Mouse (Mus musculus) C2C12 (cell line): ENCODE results near the gene Ncor1. TPM values are rescaled to one million over a fixed set of nuclear protein-coding genes. Genes with fewer than 3 reads are reported as not detected.

Experiments
- H3K27me3 ChIP-seq: one replicate; pipeline ENCODE4 v1.6.1; 2011; ENCODE audit not compliant: control insufficient read depth, insufficient read depth, insufficient read length
- H3K36me3 ChIP-seq: one replicate; pipeline ENCODE4 v1.6.1; 2011; ENCODE audit not compliant: control insufficient read depth, insufficient read depth
- H3K4me3 ChIP-seq: one replicate; pipeline ENCODE4 v1.5.1; 2011; ENCODE audit warnings: mild to moderate bottlenecking, control low read depth; ENCODE audit not compliant: poor library complexity, insufficient read depth, severe bottlenecking
- H3K79me2 ChIP-seq: one replicate; pipeline ENCODE4 v1.6.1; 2011; ENCODE audit not compliant: control insufficient read depth, insufficient read depth
- H3K79me3 ChIP-seq: one replicate; pipeline ENCODE4 v1.6.1; 2011; ENCODE audit warnings: low read depth, control low read depth
- H3ac ChIP-seq: one replicate; pipeline ENCODE3; 2011; ENCODE audit warnings: low read depth; ENCODE audit not compliant: control insufficient read depth, insufficient read length
- CEBPB ChIP-seq: IDR thresholded peaks from one replicate; pipeline ENCODE4 v1.6.1; 2011; ENCODE audit warnings: low read depth, mild to moderate bottlenecking, control low read depth, moderate library complexity
- CTCF ChIP-seq: IDR thresholded peaks from one replicate; pipeline ENCODE4 v1.5.1; 2011; ENCODE audit not compliant: control insufficient read depth, insufficient read depth, insufficient read length
- FOSL1 ChIP-seq: IDR thresholded peaks from one replicate; pipeline ENCODE4 v1.8.0; 2011; ENCODE audit warnings: mild to moderate bottlenecking, low read length; ENCODE audit not compliant: poor library complexity, insufficient read depth, severe bottlenecking
- MAX ChIP-seq: IDR thresholded peaks from one replicate; pipeline ENCODE4 v1.6.1; 2011; ENCODE audit warnings: mild to moderate bottlenecking, control low read depth
- MYOD1 ChIP-seq: IDR thresholded peaks from one replicate; pipeline ENCODE4 v1.6.1; 2011; ENCODE audit warnings: low read depth; ENCODE audit not compliant: control insufficient read depth, insufficient read length
- MYOG ChIP-seq: IDR thresholded peaks from one replicate; pipeline ENCODE4 v1.6.1; 2011; ENCODE audit not compliant: control insufficient read depth, insufficient read length; ENCODE audit errors: extremely low read depth
- USF1 ChIP-seq: IDR thresholded peaks from one replicate; pipeline ENCODE4 v1.6.1; 2011; ENCODE audit warnings: low read depth, mild to moderate bottlenecking, control low read depth, moderate library complexity
- polyA plus RNA-seq: library from polyadenylated mRNA; unstranded; fragments of >200 nt; fragmentation: generic; extraction: Trizol; gene quantifications from one replicate; pipeline ENCODE4 v1.2.1, GENCODE M21; 2012; ENCODE audit warnings: missing spikeins

Gene Ncor1
- polyA plus RNA-seq, 1 experiment, result 33.6 TPM

- no peaks in the 10 kb centered on the region for H3K79me2 ChIP-seq
- TF ChIP-seq MYOD1 (no peak), FOSL1 (no peak), CTCF (no peak)
- no peak overlapping the region for H3K4me3 ChIP-seq
- peaks cover 90% of the 10 kb centered on the region for H3K36me3 ChIP-seq
- H3K27me3 ChIP-seq, result no peaks in the 10 kb centered on the region
- no peak overlapping the region for H3ac ChIP-seq
- H3K79me3 ChIP-seq, result no peaks in the 10 kb centered on the region
Observed at GRCm38 (mm10) chr11:62332228-62332627, 126.1 kb downstream of the Ncor1 start.

- no peaks in the 10 kb centered on the region for H3K27me3 ChIP-seq
- H3ac ChIP-seq, result no peak overlapping the region
- H3K79me2 ChIP-seq, result no peaks in the 10 kb centered on the region
- no peak for TF ChIP-seq CTCF
- no peak for TF ChIP-seq FOSL1
- no peak for TF ChIP-seq USF1
- TF ChIP-seq CEBPB, result no peak
- TF ChIP-seq MYOD1, result no peak
- no peak for TF ChIP-seq MYOG
- no peak for TF ChIP-seq MAX
- H3K36me3 ChIP-seq, result peaks cover 90% of the 10 kb centered on the region
- H3K4me3 ChIP-seq, result no peak overlapping the region
- no peaks in the 10 kb centered on the region for H3K79me3 ChIP-seq
Observed at GRCm38 (mm10) chr11:62331141-62331540, 127.2 kb downstream of the Ncor1 start.

- Histone ChIP-seq H3K36me3 (peaks cover 94% of the 10 kb centered on the region), H3K79me2 (no peaks in the 10 kb centered on the region), H3K4me3 (no peak overlapping the region), H3K27me3 (no peaks in the 10 kb centered on the region), H3ac (no peak overlapping the region), H3K79me3 (no peaks in the 10 kb centered on the region)
- no peak for TF ChIP-seq MYOD1
- TF ChIP-seq MYOG, result no peak
- TF ChIP-seq FOSL1, result no peak
- no peak for TF ChIP-seq CEBPB
- TF ChIP-seq MAX, result no peak
- no peak for TF ChIP-seq CTCF
- no peak for TF ChIP-seq USF1
Observed at GRCm38 (mm10) chr11:62323659-62324058, 134.7 kb downstream of the Ncor1 start.

- TF ChIP-seq CTCF (no peak), MYOG (no peak), MAX (no peak), USF1 (no peak), MYOD1 (no peak), CEBPB (no peak), FOSL1 (no peak)
- peaks cover 94% of the 10 kb centered on the region for H3K36me3 ChIP-seq
Observed at GRCm38 (mm10) chr11:62320097-62320496, 138.2 kb downstream of the Ncor1 start.

GRCm38 (mm10) chr11:62317746-62318145 lies 140.6 kb downstream of the Ncor1 start:
- no peaks in the 10 kb centered on the region for H3K79me2 ChIP-seq
- H3K36me3 ChIP-seq, result peaks cover 94% of the 10 kb centered on the region
- H3K79me3 ChIP-seq, result no peaks in the 10 kb centered on the region
- no peak overlapping the region for H3K4me3 ChIP-seq
- H3ac ChIP-seq, result no peak overlapping the region
- no peak for TF ChIP-seq MYOD1
- TF ChIP-seq FOSL1, result no peak
- no peak for TF ChIP-seq USF1
- TF ChIP-seq MAX, result no peak
- no peak for TF ChIP-seq MYOG
- H3K27me3 ChIP-seq, result no peaks in the 10 kb centered on the region

More at GRCm38 (mm10) chr11:62320097-62320496, 138.2 kb downstream of the Ncor1 start:
- H3K27me3 ChIP-seq, result no peaks in the 10 kb centered on the region
- H3K4me3 ChIP-seq, result no peak overlapping the region
- H3ac ChIP-seq, result no peak overlapping the region
- no peaks in the 10 kb centered on the region for H3K79me2 ChIP-seq
- no peaks in the 10 kb centered on the region for H3K79me3 ChIP-seq

- no peak overlapping the region for H3K4me3 ChIP-seq
- H3ac ChIP-seq, result no peak overlapping the region
- no peak for TF ChIP-seq MYOG
- TF ChIP-seq CTCF, result no peak
- no peak for TF ChIP-seq MYOD1
- TF ChIP-seq USF1, result no peak
- TF ChIP-seq MAX, result no peak
- no peak for TF ChIP-seq CEBPB
- TF ChIP-seq FOSL1, result no peak
- H3K79me3 ChIP-seq, result no peaks in the 10 kb centered on the region
- H3K27me3 ChIP-seq, result no peaks in the 10 kb centered on the region
- no peaks in the 10 kb centered on the region for H3K79me2 ChIP-seq
- H3K36me3 ChIP-seq, result peaks cover 81% of the 10 kb centered on the region
Observed at GRCm38 (mm10) chr11:62314984-62315383, 143.4 kb downstream of the Ncor1 start.
